Mouse (Mus musculus): ENCODE measurements around the gene Cops7a.
A peak's percentile ranks its signal among the peaks of the same experiment; 100 is the strongest.

Cops7a gene

GRCm38 (mm10) chr6:124965088-124965719 is at the start of gene Cops7a:
Gene Cops7a (minus strand): TSS chr6:124965538.
- peak; percentile 90 to 94 for DNase-seq (ENCODE audit: low spot score in 2 of 2)

- peak; percentile 69 to 73 for DNase-seq (ENCODE audit: low spot score in 2 of 2)
Observed at GRCm38 (mm10) chr6:125009181-125010073, 44.1 kb upstream of the Cops7a start.

- DNase-seq (ENCODE audit: low spot score in 2 of 2) = no peak
Observed at GRCm38 (mm10) chr6:125009129-125009180, 43.6 kb upstream of the Cops7a start, which contains the start of gene Zfp384. Gene Zfp384 (plus strand): TSS chr6:125009145.

GRCm38 (mm10) chr6:125008586-125009128 is 43.3 kb upstream of the Cops7a start:
- DNase-seq (ENCODE audit: low spot score in 2 of 2) = peak; percentile 97 to 99

GRCm38 (mm10) chr6:125008060-125008459 is 42.7 kb upstream of the Cops7a start:
- no peak for DNase-seq (ENCODE audit: low spot score in 2 of 2)

- no peak for DNase-seq (ENCODE audit: low spot score in 2 of 2)
Observed at GRCm38 (mm10) chr6:125005086-125005485, 39.7 kb upstream of the Cops7a start.

GRCm38 (mm10) chr6:125003706-125004105 is 38.4 kb upstream of the Cops7a start:
- DNase-seq (ENCODE audit: low spot score in 2 of 2) = no peak

- DNase-seq (ENCODE audit: low spot score in 2 of 2) = peak in 1 of 2 experiments; percentile 16
Observed at GRCm38 (mm10) chr6:124999546-124999945, 34.2 kb upstream of the Cops7a start.

- no peak for DNase-seq (ENCODE audit: low spot score in 2 of 2)
Observed at GRCm38 (mm10) chr6:124999091-124999490, 33.8 kb upstream of the Cops7a start.

- peak in 1 of 2 experiments; percentile 65 for DNase-seq (ENCODE audit: low spot score in 2 of 2)
Observed at GRCm38 (mm10) chr6:124998066-124998465, 32.7 kb upstream of the Cops7a start.

- DNase-seq (ENCODE audit: low spot score in 2 of 2) = peak; percentile 66 to 80
Observed at GRCm38 (mm10) chr6:124996551-124997501, 31.5 kb upstream of the Cops7a start, which contains the start of gene Pianp. Gene Pianp (plus strand): TSS chr6:124996694.

- DNase-seq (ENCODE audit: low spot score in 2 of 2) = no peak
Observed at GRCm38 (mm10) chr6:124995831-124996403, 30.6 kb upstream of the Cops7a start.

GRCm38 (mm10) chr6:124995246-124995645 is 29.9 kb upstream of the Cops7a start:
- DNase-seq (ENCODE audit: low spot score in 2 of 2) = peak in 1 of 2 experiments; percentile 17

- peak in 1 of 2 experiments; percentile 33 for DNase-seq (ENCODE audit: low spot score in 2 of 2)
Observed at GRCm38 (mm10) chr6:124993876-124994275, 28.5 kb upstream of the Cops7a start.

GRCm38 (mm10) chr6:124993365-124993764 is 28.0 kb upstream of the Cops7a start:
- peak in 1 of 2 experiments; percentile 19 for DNase-seq (ENCODE audit: low spot score in 2 of 2)

GRCm38 (mm10) chr6:124992241-124992640 is 26.9 kb upstream of the Cops7a start:
- DNase-seq (ENCODE audit: low spot score in 2 of 2) = peak in 1 of 2 experiments; percentile 12

GRCm38 (mm10) chr6:124967766-124968165 is 2.4 kb upstream of the Cops7a start:
- peak in 1 of 2 experiments; percentile 29 for DNase-seq (ENCODE audit: low spot score in 2 of 2)

GRCm38 (mm10) chr6:124966466-124967118 is 1.3 kb upstream of the Cops7a start:
- DNase-seq (ENCODE audit: low spot score in 2 of 2) = no peak

- no peak for DNase-seq (ENCODE audit: low spot score in 2 of 2)
Observed at GRCm38 (mm10) chr6:124965747-124966146, 409 bp upstream of the Cops7a start.

GRCm38 (mm10) chr6:124964638-124965037 is 700 bp downstream of the Cops7a start:
- no peak for DNase-seq (ENCODE audit: low spot score in 2 of 2)

GRCm38 (mm10) chr6:124961021-124961420 is 4.3 kb downstream of the Cops7a start:
- no peak for DNase-seq (ENCODE audit: low spot score in 2 of 2)

Measured in frontal cortex, postnatal 10 days (tissue).